In the genomic region with DNA sequence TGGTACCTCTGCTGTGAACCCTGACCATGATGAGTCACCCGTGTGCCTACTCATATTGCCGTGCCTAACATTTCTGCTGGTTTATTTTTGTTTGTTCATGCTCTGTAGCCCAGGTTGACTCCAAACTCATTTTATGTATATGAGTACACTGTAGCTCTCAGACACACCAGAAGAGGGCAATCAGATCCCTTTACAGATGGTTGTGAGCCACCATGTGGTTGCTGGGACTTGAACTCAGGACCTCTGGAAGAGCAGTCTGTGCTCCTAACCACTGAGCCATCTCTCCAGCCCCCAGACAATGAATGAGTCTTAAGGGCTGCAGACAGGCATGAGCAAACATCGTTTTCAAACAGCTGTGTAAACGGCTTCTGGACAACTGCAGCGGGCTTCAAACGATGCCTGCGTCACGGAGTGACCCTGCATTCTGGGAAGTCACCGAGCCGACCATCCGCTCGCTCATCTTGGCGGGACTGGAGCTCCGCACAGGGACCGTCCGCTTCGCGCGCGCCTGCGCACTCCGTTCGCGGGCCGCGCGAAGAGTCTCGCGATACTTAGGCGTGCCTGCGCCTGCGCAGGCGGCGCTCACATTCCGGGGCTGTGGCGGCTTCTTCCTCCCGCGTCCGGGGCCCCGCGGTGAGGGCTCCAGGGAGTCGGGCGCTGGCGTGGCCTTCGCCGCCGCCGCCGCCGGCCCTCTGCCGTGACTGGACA, we compare ENCODE assay signal across 8 mouse cellular contexts. TPM values are rescaled to one million over a fixed set of nuclear protein-coding genes. Genes with fewer than 3 reads are reported as not detected.
DNase-seq lines count a peak whose midpoint lies in the region; ATAC-seq lines count a peak whose summit lies in the region.

A gene (plus strand): TSS at position 590 of the 708 bp plus-strand sequence.

- H3K9ac ChIP-seq in hindbrain, embryonic 16.5 days (ENCODE audit: low read depth, low read length), result peak within 1 kb of the TSS; percentile 100

- DNase-seq in T-cell, adult 2 months (ENCODE audit: low spot score), result peak; percentile 90
- DNase-seq in cerebellum, postnatal 36 days, result peak; percentile 90 to 92
- DNase-seq in gastrocnemius, adult 18-20 months (ENCODE audit: low spot score), result peak; percentile 86
- DNase-seq in left cerebral cortex, adult 18-20 months (ENCODE audit: low spot score in 2 of 2), result peak; percentile 82 to 91
- DNase-seq in right cerebral cortex, adult 18-20 months, result peak; percentile 91
- peak; percentile 59 for DNase-seq in urinary bladder, postnatal 10 days (ENCODE audit: low spot score)

- H3K27me3 ChIP-seq in hindbrain, embryonic 16.5 days (replicated peaks; ENCODE audit: control insufficient read depth, insufficient read depth, low read length), result no peaks in the 10 kb centered on the region

- H3K36me3 ChIP-seq in hindbrain, embryonic 16.5 days (ENCODE audit: control insufficient read depth, insufficient read depth, low read length), result no peaks in the 10 kb centered on the region
- H3K36me3 ChIP-seq in macrophage (ENCODE audit: inconsistent target), result no peaks in the 10 kb centered on the region

- peak; percentile 97 for ATAC-seq in hindbrain, embryonic 16.5 days

- peaks cover 20% of the 10 kb centered on the region for H3K4me1 ChIP-seq in hindbrain, embryonic 16.5 days (ENCODE audit: control insufficient read depth, insufficient read depth, low read depth, low read length)

- peak within 1 kb of the TSS; percentile 62 for H3K4me2 ChIP-seq in hindbrain, embryonic 16.5 days (ENCODE audit: low read length)

- peaks cover 43% of the 10 kb centered on the region for H3K79me2 ChIP-seq in macrophage (ENCODE audit: inconsistent target)

- peak within 1 kb of the TSS; percentile 99 for H3K27ac ChIP-seq in hindbrain, embryonic 16.5 days (ENCODE audit: low read depth, low read length)
- peak within 1 kb of the TSS; percentile 55 for H3K27ac ChIP-seq in macrophage

- 2% methylated on average over 51 of the region's 51 CpGs for WGBS in hindbrain, embryonic 16.5 days
- 2% methylated on average over 44 of the region's 51 CpGs for WGBS in macrophage (ENCODE audit: missing documents)

- no peaks in the 10 kb centered on the region for H3K9me3 ChIP-seq in hindbrain, embryonic 16.5 days (ENCODE audit: control insufficient read depth, low read length)

- peak within 1 kb of the TSS; percentile 95 for H3K4me3 ChIP-seq in hindbrain, embryonic 16.5 days (ENCODE audit: low read length)
- H3K4me3 ChIP-seq in macrophage (ENCODE audit: inconsistent target), result peak within 1 kb of the TSS; percentile 72

RNA-seq across cellular contexts. Expression of the gene that starts here (rescaled TPM):
- total RNA-seq in gastrocnemius, adult 18-20 months (2021), result 10 to 100 TPM; 28.7 to 32.0 TPM
- 65.5 and 73.6 TPM in 2 replicates for polyA plus RNA-seq in hindbrain, embryonic 16.5 days (2015; fragmentation: Nextera tagmentation; extraction: Ambion mirVana)
- total RNA-seq in left cerebral cortex, adult 18-20 months (2021), result 10 to 100 TPM; 70.9 to 73.2 TPM
- 10 to 100 TPM; 14.4 to 54.7 (median 31.6) TPM for total RNA-seq in macrophage (2018; cell fraction: chromatin; rRNA removed)
- total RNA-seq in macrophage (2018; cell fraction: cytosol; rRNA removed), result 10 to 100 TPM; 29.3 to 42.8 (median 34.6) TPM
- 10 to 100 TPM; 23.2 to 92.4 (median 53.6) TPM for total RNA-seq in macrophage (2018; cell fraction: nucleus; rRNA removed)
- 24.7 to 37.0 TPM (median 34.5 TPM) in 3 replicates for polyA plus RNA-seq in macrophage (2018)

Comparison
In these comparisons a context has a peak if more than half of its experiments do, and no peak if none do; other contexts are left out.
1. Peak in every context shown above with its lines: DNase-seq, ATAC-seq, H3K4me3 ChIP-seq and H3K27ac ChIP-seq.